ENCODE assay signal across 7 mouse cellular contexts in genomic region chr2:167528278-167528677, GRCm38 (mm10). TPM values are rescaled to one million over a fixed set of nuclear protein-coding genes. Genes with fewer than 3 reads are reported as not detected.
DNase-seq lines count a peak whose midpoint lies in the region; ATAC-seq and TF ChIP-seq lines count a peak whose summit lies in the region.

No protein-coding gene starts in this region.

- H3K27me3 ChIP-seq in kidney, postnatal 0 days (ENCODE audit: insufficient read depth, low read length), result no peaks in the 10 kb centered on the region
- no peaks in the 10 kb centered on the region for H3K27me3 ChIP-seq in kidney, embryonic 15.5 days
- H3K27me3 ChIP-seq in liver, postnatal 0 days (ENCODE audit: insufficient read depth, low read length), result no peaks in the 10 kb centered on the region

- peak; percentile 65 for DNase-seq in kidney, postnatal 0 days (ENCODE audit: low spot score)
- DNase-seq in B cell, adult 2 months, result peak; percentile 48 to 55
- no peak for DNase-seq in liver, postnatal 0 days
- no peak for DNase-seq in gastrocnemius, postnatal 25 days

- no peak overlapping the region for H3K4me3 ChIP-seq in kidney, postnatal 0 days (replicated peaks; ENCODE audit: low read depth, low read length)
- no peak overlapping the region for H3K4me3 ChIP-seq in kidney, embryonic 15.5 days (replicated peaks)
- H3K4me3 ChIP-seq in liver, postnatal 0 days (ENCODE audit: low read depth, low read length), result no peak overlapping the region

- H3K27ac ChIP-seq in kidney, postnatal 0 days, result no peak overlapping the region
- no peak overlapping the region for H3K27ac ChIP-seq in kidney, embryonic 15.5 days
- H3K27ac ChIP-seq in liver, postnatal 0 days (ENCODE audit: low read depth), result no peak overlapping the region

- peak; percentile 65 for TF ChIP-seq CTCF in kidney, postnatal 0 days (IDR thresholded peaks at IDR 0.05; ENCODE audit: low read depth)
- TF ChIP-seq CTCF in liver, postnatal 0 days (IDR thresholded peaks at IDR 0.05; ENCODE audit: low read depth), result peak; percentile 70

- H3K36me3 ChIP-seq in kidney, postnatal 0 days (ENCODE audit: insufficient read depth, low read length), result no peaks in the 10 kb centered on the region
- no peaks in the 10 kb centered on the region for H3K36me3 ChIP-seq in kidney, embryonic 15.5 days
- H3K36me3 ChIP-seq in liver, postnatal 0 days (replicated peaks; ENCODE audit: insufficient read depth, low read length), result no peaks in the 10 kb centered on the region

- H3K9ac ChIP-seq in kidney, postnatal 0 days (ENCODE audit: low read depth, low read length), result no peak overlapping the region
- H3K9ac ChIP-seq in kidney, embryonic 15.5 days, result no peak overlapping the region
- H3K9ac ChIP-seq in liver, postnatal 0 days (replicated peaks), result no peak overlapping the region

- H3K9me3 ChIP-seq in kidney, postnatal 0 days (replicated peaks; ENCODE audit: low read length), result no peaks in the 10 kb centered on the region
- no peaks in the 10 kb centered on the region for H3K9me3 ChIP-seq in kidney, embryonic 15.5 days (replicated peaks)
- no peaks in the 10 kb centered on the region for H3K9me3 ChIP-seq in liver, postnatal 0 days (ENCODE audit: low read length)

- no peak for ATAC-seq in kidney, postnatal 0 days (replicated peaks; ENCODE audit: low FRiP score, low read depth)
- no peak; the same call in 1 of the 2 replicates for ATAC-seq in kidney, embryonic 15.5 days (replicated peaks; ENCODE audit: low FRiP score)
- peak; percentile 39 for ATAC-seq in CD4-positive, CD25-positive, alpha-beta regulatory T cell, adult 4 months
- ATAC-seq in liver, postnatal 0 days, result no peak
- no peak; the same call in 1 of the 2 replicates for ATAC-seq in cerebellum, adult (ENCODE audit: insufficient number of reproducible peaks, low FRiP score, low TSS enrichment)

- no peak overlapping the region for H3K4me2 ChIP-seq in kidney, postnatal 0 days (ENCODE audit: low read length)
- H3K4me2 ChIP-seq in kidney, embryonic 15.5 days, result no peak overlapping the region
- H3K4me2 ChIP-seq in liver, postnatal 0 days (ENCODE audit: low read depth, low read length), result no peak overlapping the region

- WGBS in kidney, postnatal 0 days, result 10% methylated on average over 5 of the region's 5 CpGs
- 13% methylated on average over 5 of the region's 5 CpGs for WGBS in kidney, embryonic 15.5 days
- WGBS in liver, postnatal 0 days (ENCODE audit: insufficient replicate concordance), result 16% methylated on average over 5 of the region's 5 CpGs

- H3K4me1 ChIP-seq in kidney, postnatal 0 days (replicated peaks; ENCODE audit: insufficient read depth, low read length), result no peaks in the 10 kb centered on the region
- H3K4me1 ChIP-seq in kidney, embryonic 15.5 days, result 0 out of 2 replicates have a peak, but pooled peaks cover 3% of the 10 kb centered on the region
- H3K4me1 ChIP-seq in liver, postnatal 0 days (ENCODE audit: insufficient read depth), result no peaks in the 10 kb centered on the region

- TF ChIP-seq EP300 in liver, postnatal 0 days (IDR thresholded peaks at IDR 0.05; ENCODE audit: low read depth), result no peak

RNA-seq across cellular contexts. Expression of gene Snai1, which starts 9.7 kb away (rescaled TPM):
- polyA plus RNA-seq in kidney, postnatal 0 days (2015; fragmentation: Nextera tagmentation; extraction: Ambion mirVana), result 33.9 and 36.1 TPM in 2 replicates
- polyA plus RNA-seq in kidney, embryonic 15.5 days (2015; fragmentation: Nextera tagmentation; extraction: Ambion mirVana), result 34.3 and 37.7 TPM in 2 replicates
- polyA plus RNA-seq in CD4-positive, CD25-positive, alpha-beta regulatory T cell, adult 4 months (2017; shearing (Covaris generic)), result under 1 TPM in 1 of 2 experiments, not detected in 1; 0.27 TPM
- 1.6 and 2.3 TPM in 2 replicates for polyA plus RNA-seq in liver, postnatal 0 days (2015; fragmentation: Nextera tagmentation; extraction: Ambion mirVana)
- 1 to 10 TPM; 1.3 TPM for total RNA-seq in gastrocnemius, postnatal 25 days (2021)

RNA-seq across cellular contexts. Expression of gene Spata2, which starts 35.6 kb away (rescaled TPM):
- 14.3 and 15.5 TPM in 2 replicates for polyA plus RNA-seq in kidney, postnatal 0 days (2015; fragmentation: Nextera tagmentation; extraction: Ambion mirVana)
- polyA plus RNA-seq in kidney, embryonic 15.5 days (2015; fragmentation: Nextera tagmentation; extraction: Ambion mirVana), result 17.8 and 17.9 TPM in 2 replicates
- polyA plus RNA-seq in CD4-positive, CD25-positive, alpha-beta regulatory T cell, adult 4 months (2017; shearing (Covaris generic)), result 10 to 100 TPM; 10.5 to 20.9 TPM
- polyA plus RNA-seq in liver, postnatal 0 days (2015; fragmentation: Nextera tagmentation; extraction: Ambion mirVana), result 4.7 and 4.9 TPM in 2 replicates
- total RNA-seq in gastrocnemius, postnatal 25 days (2021), result 10 to 100 TPM; 15.1 to 15.7 TPM

RNA-seq across cellular contexts. Expression of gene Rnf114, which starts 35.8 kb away (rescaled TPM):
- polyA plus RNA-seq in kidney, postnatal 0 days (2015; fragmentation: Nextera tagmentation; extraction: Ambion mirVana), result 77.0 and 78.7 TPM in 2 replicates
- 89.9 and 91.9 TPM in 2 replicates for polyA plus RNA-seq in kidney, embryonic 15.5 days (2015; fragmentation: Nextera tagmentation; extraction: Ambion mirVana)
- 100 to 1,000 TPM; 187 to 302 TPM for polyA plus RNA-seq in CD4-positive, CD25-positive, alpha-beta regulatory T cell, adult 4 months (2017; shearing (Covaris generic))
- polyA plus RNA-seq in liver, postnatal 0 days (2015; fragmentation: Nextera tagmentation; extraction: Ambion mirVana), result 39.5 and 44.0 TPM in 2 replicates
- total RNA-seq in gastrocnemius, postnatal 25 days (2021), result 10 to 100 TPM; 23.0 to 28.4 TPM

Comparison
In these comparisons a context has a peak if more than half of its experiments do, and no peak if none do; other contexts are left out.
1. DNase-seq: peak in kidney, postnatal 0 days (single experiment) and B cell, adult 2 months (2 of 2); none in liver, postnatal 0 days (single experiment) and gastrocnemius, postnatal 25 days (single experiment).
2. RNA of gene Snai1, which starts 9.7 kb away (polyA plus RNA-seq): 34.3 to 37.7 TPM in kidney, embryonic 15.5 days and 33.9 to 36.1 TPM in kidney, postnatal 0 days; 1.6 to 2.3 TPM in liver, postnatal 0 days and 0.27 TPM in CD4-positive, CD25-positive, alpha-beta regulatory T cell, adult 4 months; every median in the first group is over 10 times any median in the second.